Mouse (Mus musculus): ENCODE results near the gene Ino80.

Gene Ino80

GRCm38 (mm10) chr2:119454558-119454957 is 22.9 kb downstream of the Ino80 start:
- no peak for DNase-seq (ENCODE audit: low spot score in 2 of 2)

- DNase-seq (ENCODE audit: low spot score in 2 of 2), result peak in 1 of 2 experiments; percentile 7
Measured at GRCm38 (mm10) chr2:119436988-119437387, 40.5 kb downstream of the Ino80 start.

- DNase-seq (ENCODE audit: low spot score in 2 of 2), result no peak
Measured at GRCm38 (mm10) chr2:119436467-119436866, 41.0 kb downstream of the Ino80 start.

- no peak for DNase-seq (ENCODE audit: low spot score in 2 of 2)
Measured at GRCm38 (mm10) chr2:119413819-119414218, 63.7 kb downstream of the Ino80 start.

GRCm38 (mm10) chr2:119411674-119412073 is 65.8 kb downstream of the Ino80 start:
- no peak for DNase-seq (ENCODE audit: low spot score in 2 of 2)

- no peak for DNase-seq (ENCODE audit: low spot score in 2 of 2)
Measured at GRCm38 (mm10) chr2:119411016-119411415, 66.5 kb downstream of the Ino80 start.

GRCm38 (mm10) chr2:119408733-119409132 is 68.8 kb downstream of the Ino80 start:
- no peak for DNase-seq (ENCODE audit: low spot score in 2 of 2)

GRCm38 (mm10) chr2:119408278-119408677 is 69.2 kb downstream of the Ino80 start:
- no peak for DNase-seq (ENCODE audit: low spot score in 2 of 2)

- DNase-seq (ENCODE audit: low spot score in 2 of 2), result no peak
Measured at GRCm38 (mm10) chr2:119399313-119399712, 78.2 kb downstream of the Ino80 start.

GRCm38 (mm10) chr2:119398665-119399064 is 78.8 kb downstream of the Ino80 start:
- no peak for DNase-seq (ENCODE audit: low spot score in 2 of 2)

- no peak for DNase-seq (ENCODE audit: low spot score in 2 of 2)
Measured at GRCm38 (mm10) chr2:119398252-119398651, 79.2 kb downstream of the Ino80 start.

- DNase-seq (ENCODE audit: low spot score in 2 of 2), result no peak
Measured at GRCm38 (mm10) chr2:119389992-119390391, 87.5 kb downstream of the Ino80 start.

GRCm38 (mm10) chr2:119388266-119388665 is 89.2 kb downstream of the Ino80 start:
- no peak for DNase-seq (ENCODE audit: low spot score in 2 of 2)

- DNase-seq (ENCODE audit: low spot score in 2 of 2), result no peak
Measured at GRCm38 (mm10) chr2:119379455-119379854, 98.0 kb downstream of the Ino80 start.

- DNase-seq (ENCODE audit: low spot score in 2 of 2), result no peak
Measured at GRCm38 (mm10) chr2:119377826-119378225, 99.7 kb downstream of the Ino80 start.

- DNase-seq (ENCODE audit: low spot score in 2 of 2), result no peak
Measured at GRCm38 (mm10) chr2:119377286-119377685, 100.2 kb downstream of the Ino80 start.

- DNase-seq (ENCODE audit: low spot score in 2 of 2), result no peak
Measured at GRCm38 (mm10) chr2:119370116-119370515, 107.4 kb downstream of the Ino80 start.

GRCm38 (mm10) chr2:119367346-119367745 is 110.1 kb downstream of the Ino80 start:
- no peak for DNase-seq (ENCODE audit: low spot score in 2 of 2)

- DNase-seq (ENCODE audit: low spot score in 2 of 2), result no peak
Measured at GRCm38 (mm10) chr2:119364969-119365368, 112.5 kb downstream of the Ino80 start.

GRCm38 (mm10) chr2:119359721-119360291 is 117.7 kb downstream of the Ino80 start:
- DNase-seq (ENCODE audit: low spot score in 2 of 2), result no peak

- DNase-seq (ENCODE audit: low spot score in 2 of 2), result no peak
Measured at GRCm38 (mm10) chr2:119358249-119358648, 119.2 kb downstream of the Ino80 start.

GRCm38 (mm10) chr2:119356805-119357204 is 120.7 kb downstream of the Ino80 start:
- no peak for DNase-seq (ENCODE audit: low spot score in 2 of 2)

- DNase-seq (ENCODE audit: low spot score in 2 of 2), result no peak
Measured at GRCm38 (mm10) chr2:119356310-119356709, 121.2 kb downstream of the Ino80 start.

GRCm38 (mm10) chr2:119355651-119356050 is 121.8 kb downstream of the Ino80 start:
- no peak for DNase-seq (ENCODE audit: low spot score in 2 of 2)
